Mouse (Mus musculus) intestine, embryonic 16.5 days (tissue): ENCODE data around the gene Bnip3. TPM values are rescaled to one million over a fixed set of nuclear protein-coding genes. Genes with fewer than 3 reads are reported as not detected.

ENCODE experiments used
- ATAC-seq: fragments of 200-750 bp; cut with Nextera tagmentation; 2 replicates; pipeline ENCODE4 v1.8.0; 2017; ENCODE audit warnings: moderate TSS enrichment, moderate library complexity
- H3K27ac ChIP-seq: fragments of 300-500 bp; sonication (generic); 2 replicates; pipeline ENCODE4 v1.5.1; 2014; ENCODE audit warnings: mild to moderate bottlenecking, low read length
- H3K27me3 ChIP-seq: fragments of 300-500 bp; sonication (generic); replicated peaks from 2 replicates; pipeline ENCODE4 v1.6.1; 2014; ENCODE audit warnings: low read length, control low read depth, mixed read lengths; ENCODE audit not compliant: control insufficient read depth, insufficient read depth
- H3K36me3 ChIP-seq: fragments of 300-500 bp; sonication (generic); 2 replicates; pipeline ENCODE4 v1.6.1; 2014; ENCODE audit warnings: low read length, control low read depth; ENCODE audit not compliant: control insufficient read depth, insufficient read depth
- H3K4me1 ChIP-seq: fragments of 300-500 bp; sonication (generic); 2 replicates; pipeline ENCODE4 v1.6.1; 2014; ENCODE audit warnings: low read length, control low read depth, mixed read lengths; ENCODE audit not compliant: control insufficient read depth, insufficient read depth
- H3K4me2 ChIP-seq: fragments of 300-500 bp; sonication (generic); 2 replicates; pipeline ENCODE4 v1.6.1; 2014; ENCODE audit warnings: low read depth, low read length, control low read depth
- H3K4me3 ChIP-seq: fragments of 300-500 bp; sonication (generic); 2 replicates; pipeline ENCODE4 v1.5.1; 2014; ENCODE audit warnings: mild to moderate bottlenecking, low read length
- H3K9ac ChIP-seq: fragments of 300-500 bp; sonication (generic); 2 replicates; pipeline ENCODE4 v1.6.1; 2014; ENCODE audit warnings: low read depth, low read length
- H3K9me3 ChIP-seq: fragments of 300-500 bp; sonication (generic); 2 replicates; pipeline ENCODE4 v1.6.1; 2016; ENCODE audit warnings: low read length, control low read depth; ENCODE audit not compliant: control insufficient read depth
- WGBS: fragments of 180-500 bp; shearing (Covaris S2); extraction: QIAGEN DNeasy Blood & Tissue Kit; methylation state at CpG from one replicate; pipeline ENCODE4 v1.1.7; 2014; 5-methylcytosine and 5-hydroxymethylcytosine counted together
- polyA plus RNA-seq: library from polyadenylated mRNA; unstranded; fragments of >200 nt; fragmentation: Nextera tagmentation; extraction: Ambion mirVana; gene quantifications from 2 replicates; pipeline ENCODE4 v1.2.1, GENCODE M21; 2015

Bnip3 gene
- polyA plus RNA-seq, 1 experiment from 2014 or later = 195 TPM

- Histone ChIP-seq H3K9me3 (no peaks in the 10 kb centered on the region), H3K4me1 (no peaks in the 10 kb centered on the region), H3K27ac (no peak overlapping the region), H3K4me2 (no peak overlapping the region), H3K27me3 (no peaks in the 10 kb centered on the region), H3K4me3 (no peak overlapping the region), H3K9ac (no peak overlapping the region), H3K36me3 (peaks cover 19% of the 10 kb centered on the region)
- 73% methylated on average over 3 of the region's 3 CpGs for WGBS
- no peak for ATAC-seq
Measured at GRCm38 (mm10) chr7:138875031-138875430, 34.3 kb downstream of the Bnip3 start.

GRCm38 (mm10) chr7:138872956-138873355 lies 36.4 kb downstream of the Bnip3 start:
- Histone ChIP-seq H3K4me3 (no peak overlapping the region), H3K9ac (no peak overlapping the region), H3K4me1 (no peaks in the 10 kb centered on the region), H3K4me2 (no peak overlapping the region), H3K9me3 (no peaks in the 10 kb centered on the region), H3K36me3 (peaks cover 18% of the 10 kb centered on the region), H3K27ac (no peak overlapping the region), H3K27me3 (no peaks in the 10 kb centered on the region)
- peak; percentile 64 for ATAC-seq
- WGBS = 71% methylated on average over 3 of the region's 3 CpGs

- Histone ChIP-seq H3K27me3 (no peaks in the 10 kb centered on the region), H3K27ac (no peak overlapping the region), H3K4me2 (no peak overlapping the region), H3K9me3 (no peaks in the 10 kb centered on the region), H3K9ac (no peak overlapping the region), H3K36me3 (peaks cover 5% of the 10 kb centered on the region; the same call in 1 of the 2 replicates), H3K4me1 (peaks cover 2% of the 10 kb centered on the region; the same call in 1 of the 2 replicates), H3K4me3 (no peak overlapping the region)
- no peak for ATAC-seq
- WGBS = 87% methylated on average over 4 of the region's 4 CpGs
Measured at GRCm38 (mm10) chr7:138868316-138868715, 41.0 kb downstream of the Bnip3 start.

GRCm38 (mm10) chr7:138867286-138867685 lies 42.0 kb downstream of the Bnip3 start:
- no peak overlapping the region for H3K27ac ChIP-seq
- no peaks in the 10 kb centered on the region for H3K9me3 ChIP-seq
- WGBS = 75% methylated on average over 6 of the region's 6 CpGs
- H3K27me3 ChIP-seq = no peaks in the 10 kb centered on the region
- H3K4me1 ChIP-seq = peaks cover 2% of the 10 kb centered on the region; the same call in 1 of the 2 replicates
- ATAC-seq = 0 out of 2 replicates have a peak, but pooled peaks have one; percentile 31
- no peak overlapping the region for H3K4me2 ChIP-seq
- H3K36me3 ChIP-seq = peaks cover 5% of the 10 kb centered on the region; the same call in 1 of the 2 replicates
- no peak overlapping the region for H3K9ac ChIP-seq
- no peak overlapping the region for H3K4me3 ChIP-seq

- Histone ChIP-seq H3K27me3 (no peaks in the 10 kb centered on the region), H3K4me1 (peaks cover 2% of the 10 kb centered on the region; the same call in 1 of the 2 replicates), H3K27ac (no peak overlapping the region), H3K9ac (no peak overlapping the region), H3K9me3 (no peaks in the 10 kb centered on the region), H3K4me3 (no peak overlapping the region), H3K36me3 (peaks cover 2% of the 10 kb centered on the region), H3K4me2 (no peak overlapping the region)
- 95% methylated on average over 1 of the region's 1 CpGs for WGBS
- ATAC-seq = no peak
Measured at GRCm38 (mm10) chr7:138864776-138865175, 44.5 kb downstream of the Bnip3 start.

- Histone ChIP-seq H3K4me1 (peaks cover 2% of the 10 kb centered on the region; the same call in 1 of the 2 replicates), H3K4me2 (no peak overlapping the region), H3K9ac (no peak overlapping the region), H3K27ac (no peak overlapping the region), H3K4me3 (no peak overlapping the region), H3K9me3 (no peaks in the 10 kb centered on the region), H3K36me3 (no peaks in the 10 kb centered on the region; the same call in 1 of the 2 replicates), H3K27me3 (no peaks in the 10 kb centered on the region)
- no peak for ATAC-seq
- 86% methylated on average over 3 of the region's 3 CpGs for WGBS
Measured at GRCm38 (mm10) chr7:138863950-138864572, 45.3 kb downstream of the Bnip3 start.

- no peak overlapping the region for H3K27ac ChIP-seq
- H3K4me2 ChIP-seq = no peak overlapping the region
- no peak for ATAC-seq
- no peaks in the 10 kb centered on the region for H3K27me3 ChIP-seq
- no peak overlapping the region for H3K9ac ChIP-seq
- no peaks in the 10 kb centered on the region for H3K4me1 ChIP-seq
- H3K4me3 ChIP-seq = no peak overlapping the region
- H3K9me3 ChIP-seq = no peaks in the 10 kb centered on the region
- peaks cover 11% of the 10 kb centered on the region for H3K36me3 ChIP-seq
- 70% methylated on average over 2 of the region's 2 CpGs for WGBS
Measured at GRCm38 (mm10) chr7:138856670-138857069, 52.6 kb downstream of the Bnip3 start.

- no peaks in the 10 kb centered on the region for H3K27me3 ChIP-seq
- H3K4me3 ChIP-seq = no peak overlapping the region
- 91% methylated on average over 2 of the region's 2 CpGs for WGBS
- H3K4me2 ChIP-seq = no peak overlapping the region
- no peak for ATAC-seq
- H3K36me3 ChIP-seq = peaks cover 11% of the 10 kb centered on the region; the same call in 1 of the 2 replicates
- no peak overlapping the region for H3K27ac ChIP-seq
- H3K4me1 ChIP-seq = peaks cover 2% of the 10 kb centered on the region; the same call in 1 of the 2 replicates
- H3K9me3 ChIP-seq = no peaks in the 10 kb centered on the region
- H3K9ac ChIP-seq = no peak overlapping the region
Measured at GRCm38 (mm10) chr7:138854201-138854600, 55.1 kb downstream of the Bnip3 start.

- WGBS = 95% methylated on average over 4 of the region's 4 CpGs
- H3K4me2 ChIP-seq = no peak overlapping the region
- H3K9ac ChIP-seq = no peak overlapping the region
- peaks cover 11% of the 10 kb centered on the region; the same call in 1 of the 2 replicates for H3K36me3 ChIP-seq
- ATAC-seq = no peak
- H3K9me3 ChIP-seq = no peaks in the 10 kb centered on the region
- H3K4me3 ChIP-seq = no peak overlapping the region
- H3K4me1 ChIP-seq = peaks cover 2% of the 10 kb centered on the region; the same call in 1 of the 2 replicates
- H3K27me3 ChIP-seq = no peaks in the 10 kb centered on the region
- no peak overlapping the region for H3K27ac ChIP-seq
Measured at GRCm38 (mm10) chr7:138853417-138854031, 55.8 kb downstream of the Bnip3 start.
